Mouse (Mus musculus) E14TG2a.4 (cell line): ENCODE data around the gene Actn1.
A peak's percentile ranks its signal among the peaks of the same experiment; 100 is the strongest.
"Not testable (repeated sequence)": the region's sequence is repeated elsewhere in the genome, so short reads cannot be mapped to it uniquely, and the experiment has no call there.

Experiments
- H3K27me3 ChIP-seq: 2 replicates; pipeline ENCODE4 v1.6.1; 2014; ENCODE audit warnings: low read length, control low read depth; ENCODE audit not compliant: insufficient read depth
- H3K36me3 ChIP-seq: 2 replicates; pipeline ENCODE4 v1.6.1; 2014; ENCODE audit warnings: low read length, control low read depth; ENCODE audit not compliant: insufficient read depth
- H3K4me1 ChIP-seq: replicated peaks from 2 replicates; pipeline ENCODE4 v1.6.1; 2014; ENCODE audit warnings: low read depth, low read length, control low read depth
- H3K4me3 ChIP-seq: replicated peaks from 2 replicates; pipeline ENCODE4 v1.5.1; 2014; ENCODE audit warnings: mild to moderate bottlenecking, low read length
- H3K9me3 ChIP-seq: 2 replicates; pipeline ENCODE4 v1.6.1; 2014; ENCODE audit warnings: low read length, control low read depth
- CTCF ChIP-seq: conservative IDR thresholded peaks from 2 replicates; pipeline ENCODE4 v1.5.1; 2014; ENCODE audit warnings: low read length
- NANOG ChIP-seq: IDR thresholded peaks from 2 replicates; pipeline ENCODE4 v1.6.1; 2014; ENCODE audit warnings: borderline replicate concordance, low read length, mixed read lengths
- POU5F1 ChIP-seq: IDR thresholded peaks from 2 replicates; pipeline ENCODE4 v1.6.1; 2014; ENCODE audit warnings: low read length, borderline replicate concordance

Actn1 gene

DNA sequence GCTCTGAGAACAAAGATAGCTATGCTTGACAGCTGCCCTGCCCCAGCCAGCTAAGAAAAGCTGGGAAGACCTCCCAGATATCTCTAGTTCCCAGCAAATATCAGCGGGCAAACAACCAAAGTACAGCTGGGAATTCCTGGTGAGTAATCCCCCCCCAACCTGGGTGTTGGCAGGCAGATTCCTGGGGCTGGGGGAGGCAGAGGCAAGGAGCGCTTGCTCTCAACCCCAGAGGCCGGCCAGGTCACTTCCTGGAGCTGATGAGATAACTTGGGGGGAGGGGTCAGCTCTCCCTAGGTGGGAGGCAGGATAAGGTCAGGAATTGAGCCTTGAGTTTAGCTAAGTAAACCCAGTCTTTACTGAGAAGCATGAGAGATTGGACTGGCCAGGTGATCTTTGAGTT, 10.8 kb upstream of the Actn1 start:
- Histone ChIP-seq H3K9me3 (peaks cover 5% of the 10 kb centered on the region; the same call in 1 of the 2 replicates), H3K36me3 (no peaks in the 10 kb centered on the region), H3K27me3 (0 out of 2 replicates have a peak, but pooled peaks cover 5% of the 10 kb centered on the region), H3K4me1 (peaks cover 54% of the 10 kb centered on the region), H3K4me3 (peak overlapping the region; percentile 37)
- TF ChIP-seq CTCF = no peak
- TF ChIP-seq NANOG = no peak
- TF ChIP-seq POU5F1 = no peak

DNA sequence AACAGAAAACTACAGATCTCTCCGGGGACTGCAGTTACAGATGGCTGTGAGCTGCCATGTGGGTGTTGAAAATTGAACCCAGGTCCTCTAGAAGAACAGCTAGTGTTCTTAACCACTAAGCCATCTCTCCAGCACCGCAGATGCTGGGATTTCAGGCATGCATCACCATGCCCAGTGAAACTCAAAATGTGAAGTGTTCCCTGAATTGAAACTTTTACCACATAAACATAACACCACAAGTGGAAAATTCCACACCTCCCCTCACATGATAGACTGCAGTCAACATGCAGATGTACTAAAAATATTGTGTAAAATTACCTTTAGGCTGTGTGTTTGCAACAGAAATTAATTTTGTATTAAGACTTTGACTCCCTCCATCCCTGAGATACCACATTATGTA, 9.1 kb upstream of the Actn1 start:
- Histone ChIP-seq H3K4me3 (no peak overlapping the region), H3K36me3 (no peaks in the 10 kb centered on the region), H3K9me3 (peaks cover 5% of the 10 kb centered on the region; the same call in 1 of the 2 replicates), H3K27me3 (no peaks in the 10 kb centered on the region), H3K4me1 (peaks cover 51% of the 10 kb centered on the region)
- TF ChIP-seq NANOG (no peak), POU5F1 (no peak), CTCF (no peak)

DNA sequence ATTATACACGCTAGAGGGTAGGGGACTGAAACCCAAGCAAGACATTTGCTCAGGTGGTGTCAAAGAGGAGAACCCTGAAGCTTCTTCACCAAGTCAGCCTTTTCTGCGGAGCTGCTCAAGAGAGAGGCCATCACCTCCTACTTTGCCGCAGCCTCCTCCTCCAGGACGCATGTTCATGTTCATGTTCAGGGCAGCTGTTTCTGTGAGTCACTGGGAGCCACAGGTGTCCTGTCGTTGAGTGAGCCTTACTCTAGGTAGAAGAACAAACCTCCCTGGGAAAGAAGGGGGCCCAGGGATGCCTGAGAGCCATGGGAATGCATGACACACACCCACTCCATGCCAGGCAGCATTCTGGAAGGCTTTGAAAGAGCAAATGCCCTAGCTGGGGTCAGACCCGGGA, 7.8 kb upstream of the Actn1 start:
- Histone ChIP-seq H3K4me1 (peaks cover 40% of the 10 kb centered on the region), H3K27me3 (no peaks in the 10 kb centered on the region), H3K4me3 (no peak overlapping the region), H3K9me3 (peaks cover 5% of the 10 kb centered on the region; the same call in 1 of the 2 replicates), H3K36me3 (no peaks in the 10 kb centered on the region)
- no peak for TF ChIP-seq POU5F1
- no peak for TF ChIP-seq NANOG
- no peak for TF ChIP-seq CTCF

DNA sequence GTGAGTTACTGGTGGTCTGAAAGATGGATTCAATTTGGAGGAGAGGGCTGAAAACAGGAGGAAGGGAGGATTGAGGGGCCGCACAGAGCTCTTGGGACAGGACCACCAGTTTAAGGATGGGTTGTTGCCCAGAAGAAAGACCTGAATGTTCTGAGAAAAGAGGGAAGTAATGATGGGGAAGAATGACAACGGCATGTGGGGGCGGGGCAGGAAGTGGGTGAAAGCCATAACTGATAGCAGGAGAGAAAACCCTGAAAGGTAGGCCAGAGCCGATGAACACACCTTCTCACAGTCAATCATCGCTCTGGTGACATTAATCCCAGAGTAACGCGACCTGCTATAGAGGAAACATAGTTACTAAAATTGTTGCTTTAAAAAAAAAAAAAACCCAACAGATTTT, 4.2 kb upstream of the Actn1 start:
- not testable (repeated sequence) for H3K4me3 ChIP-seq, H3K9me3 ChIP-seq, H3K36me3 ChIP-seq, H3K27me3 ChIP-seq
- peaks cover 21% of the 10 kb centered on the region for H3K4me1 ChIP-seq

GRCm38 (mm10) chr12:80260744-80261695, 849 bp upstream of the Actn1 start:
- TF ChIP-seq CTCF = no peak
- TF ChIP-seq POU5F1 = no peak
- TF ChIP-seq NANOG = no peak
- Histone ChIP-seq H3K36me3 (peaks cover 13% of the 10 kb centered on the region; the same call in 1 of the 2 replicates), H3K4me3 (peak overlapping the region; percentile 96), H3K4me1 (peaks cover 46% of the 10 kb centered on the region), H3K27me3 (no peaks in the 10 kb centered on the region), H3K9me3 (no peaks in the 10 kb centered on the region)

DNA sequence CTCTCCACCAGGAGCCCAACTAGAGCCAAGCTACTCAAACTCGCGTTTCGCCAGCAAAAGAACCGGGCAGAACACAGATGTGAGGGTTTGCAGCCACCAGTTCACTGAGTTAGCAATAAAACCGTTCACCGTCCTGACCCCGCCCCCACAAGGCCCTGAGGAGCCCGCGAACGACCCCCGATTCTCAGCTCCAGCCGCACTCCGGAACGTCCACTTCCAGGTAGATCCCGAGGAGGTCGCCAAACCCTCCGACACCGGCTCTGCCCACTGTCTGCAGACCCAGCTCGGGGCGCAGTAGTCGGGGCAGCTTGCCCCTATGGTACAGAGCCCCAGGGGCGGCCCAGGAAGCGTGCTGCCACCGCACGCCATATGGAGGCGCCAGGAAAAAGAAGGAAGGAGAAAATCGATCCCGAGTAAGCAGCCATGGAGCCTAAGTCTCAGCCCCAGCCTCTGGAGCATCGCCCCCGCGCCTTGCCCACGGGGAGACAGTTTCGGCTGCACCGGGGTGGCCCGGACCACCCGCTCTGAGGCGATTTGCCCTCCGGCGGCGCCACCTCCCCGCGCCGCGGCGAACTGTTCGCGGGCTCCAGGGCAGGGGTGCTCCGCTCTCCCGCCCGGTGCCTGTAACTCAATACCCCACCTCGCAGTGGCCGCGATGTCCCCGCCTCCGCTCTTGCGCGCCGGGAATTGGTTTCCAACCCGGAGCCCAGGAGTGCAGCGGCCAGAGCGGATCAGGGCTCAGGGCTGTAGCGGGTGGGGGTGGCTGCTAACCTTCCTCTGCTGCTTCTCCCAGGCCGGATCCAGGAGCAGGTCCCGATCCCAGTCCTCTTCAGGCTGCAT, 735 bp downstream of the Actn1 start:
- Histone ChIP-seq H3K27me3 (no peaks in the 10 kb centered on the region), H3K9me3 (no peaks in the 10 kb centered on the region), H3K36me3 (peaks cover 25% of the 10 kb centered on the region), H3K4me3 (peak overlapping the region; percentile 96), H3K4me1 (peaks cover 61% of the 10 kb centered on the region)
- no peak for TF ChIP-seq POU5F1
- no peak for TF ChIP-seq CTCF
- no peak for TF ChIP-seq NANOG

- TF ChIP-seq POU5F1 (no peak), NANOG (no peak), CTCF (no peak)
- H3K9me3 ChIP-seq = no peaks in the 10 kb centered on the region
- H3K36me3 ChIP-seq = peaks cover 32% of the 10 kb centered on the region
- no peaks in the 10 kb centered on the region for H3K27me3 ChIP-seq
- peak overlapping the region; percentile 96 for H3K4me3 ChIP-seq
- peaks cover 69% of the 10 kb centered on the region for H3K4me1 ChIP-seq
Measured at GRCm38 (mm10) chr12:80258520-80259215, 1.5 kb downstream of the Actn1 start.

- peaks cover 94% of the 10 kb centered on the region for H3K4me1 ChIP-seq
- TF ChIP-seq CTCF (no peak), POU5F1 (no peak), NANOG (no peak)
- H3K36me3 ChIP-seq = peaks cover 60% of the 10 kb centered on the region
- H3K27me3 ChIP-seq = no peaks in the 10 kb centered on the region
- no peak overlapping the region for H3K4me3 ChIP-seq
- H3K9me3 ChIP-seq = no peaks in the 10 kb centered on the region
Measured at GRCm38 (mm10) chr12:80251978-80252377, 8.2 kb downstream of the Actn1 start.
